Mouse (Mus musculus) heart, embryonic 16.5 days (tissue): ENCODE measurements around the gene Ptpro. TPM values are rescaled to one million over a fixed set of nuclear protein-coding genes. Genes with fewer than 3 reads are reported as not detected.

ENCODE experiments used
- ATAC-seq: fragments of 200-750 bp; cut with Nextera tagmentation; replicated peaks from 2 replicates; pipeline ENCODE4 v1.8.0; 2017; ENCODE audit warnings: moderate number of reproducible peaks; ENCODE audit not compliant: insufficient read depth, low FRiP score; ENCODE audit errors: extremely low read depth
- H3K27ac ChIP-seq: fragments of 300-500 bp; sonication (generic); 2 replicates; pipeline ENCODE4 v1.5.1; 2014; ENCODE audit warnings: mild to moderate bottlenecking, low read length, control low read depth, moderate library complexity
- H3K27me3 ChIP-seq: fragments of 300-500 bp; sonication (generic); 2 replicates; pipeline ENCODE4 v1.6.1; 2014; ENCODE audit warnings: low read length, mixed read lengths; ENCODE audit not compliant: control insufficient read depth, insufficient read depth
- H3K36me3 ChIP-seq: fragments of 300-500 bp; sonication (generic); 2 replicates; pipeline ENCODE4 v1.6.1; 2014; ENCODE audit not compliant: control insufficient read depth, insufficient read depth
- H3K4me1 ChIP-seq: fragments of 300-500 bp; sonication (generic); 2 replicates; pipeline ENCODE4 v1.6.1; 2014; ENCODE audit warnings: low read length, mixed read lengths; ENCODE audit not compliant: control insufficient read depth, insufficient read depth
- H3K4me2 ChIP-seq: fragments of 300-500 bp; sonication (generic); 2 replicates; pipeline ENCODE4 v1.6.1; 2014; ENCODE audit warnings: low read depth, mild to moderate bottlenecking, control low read depth, low read length
- H3K4me3 ChIP-seq: fragments of 300-500 bp; sonication (generic); 2 replicates; pipeline ENCODE4 v1.5.1; 2014; ENCODE audit warnings: mild to moderate bottlenecking, control low read depth, low read length
- H3K9ac ChIP-seq: fragments of 300-500 bp; sonication (generic); 2 replicates; pipeline ENCODE4 v1.6.1; 2014; ENCODE audit warnings: low read length, control low read depth
- H3K9me3 ChIP-seq: fragments of 300-500 bp; sonication (generic); replicated peaks from 2 replicates; pipeline ENCODE4 v1.6.1; 2016; ENCODE audit warnings: low read length; ENCODE audit not compliant: control insufficient read depth
- WGBS: fragments of 180-500 bp; shearing (Covaris S2); extraction: QIAGEN DNeasy Blood & Tissue Kit; methylation state at CpG from one replicate; pipeline ENCODE4 v1.1.7; 2014; 5-methylcytosine and 5-hydroxymethylcytosine counted together
- polyA plus RNA-seq: library from polyadenylated mRNA; unstranded; fragments of >200 nt; fragmentation: Nextera tagmentation; extraction: Ambion mirVana; gene quantifications from 2 replicates; pipeline ENCODE4 v1.2.1, GENCODE M21; 2015

The Ptpro gene
- polyA plus RNA-seq, 1 experiment from 2014 or later, result 2.9 TPM

- H3K4me1 ChIP-seq, result no peaks in the 10 kb centered on the region
- no peak overlapping the region for H3K27ac ChIP-seq
- no peak for ATAC-seq
- H3K9ac ChIP-seq, result no peak overlapping the region
- no peaks in the 10 kb centered on the region for H3K9me3 ChIP-seq
- no peaks in the 10 kb centered on the region for H3K27me3 ChIP-seq
- no peak overlapping the region for H3K4me3 ChIP-seq
- no peaks in the 10 kb centered on the region for H3K36me3 ChIP-seq
- 88% methylated on average over 14 of the region's 14 CpGs for WGBS
- no peak overlapping the region for H3K4me2 ChIP-seq
Observed at GRCm38 (mm10) chr6:137490115-137490514, 238.0 kb downstream of the Ptpro start.

GRCm38 (mm10) chr6:137491659-137492058 lies 239.5 kb downstream of the Ptpro start:
- Histone ChIP-seq H3K4me2 (no peak overlapping the region), H3K27ac (no peak overlapping the region), H3K9me3 (no peaks in the 10 kb centered on the region), H3K9ac (no peak overlapping the region), H3K36me3 (0 out of 2 replicates have a peak, but pooled peaks cover 2% of the 10 kb centered on the region), H3K4me1 (no peaks in the 10 kb centered on the region), H3K27me3 (no peaks in the 10 kb centered on the region), H3K4me3 (no peak overlapping the region)
- 34% methylated on average over 2 of the region's 2 CpGs for WGBS
- ATAC-seq, result 0 out of 2 replicates have a peak, but pooled peaks have one; percentile 14

- peaks cover 4% of the 10 kb centered on the region; the same call in 1 of the 2 replicates for H3K36me3 ChIP-seq
- no peak for ATAC-seq
- no peak overlapping the region for H3K27ac ChIP-seq
- no peak overlapping the region for H3K9ac ChIP-seq
- 86% methylated on average over 4 of the region's 4 CpGs for WGBS
- no peaks in the 10 kb centered on the region; the same call in 1 of the 2 replicates for H3K4me1 ChIP-seq
- H3K4me3 ChIP-seq, result no peak overlapping the region
- H3K9me3 ChIP-seq, result no peaks in the 10 kb centered on the region
- no peak overlapping the region for H3K4me2 ChIP-seq
- no peaks in the 10 kb centered on the region for H3K27me3 ChIP-seq
Observed at GRCm38 (mm10) chr6:137492582-137492981, 240.5 kb downstream of the Ptpro start.

GRCm38 (mm10) chr6:137493211-137494135 lies 241.4 kb downstream of the Ptpro start:
- H3K4me3 ChIP-seq, result no peak overlapping the region
- no peak for ATAC-seq
- H3K4me2 ChIP-seq, result no peak overlapping the region
- H3K27me3 ChIP-seq, result no peaks in the 10 kb centered on the region
- no peak overlapping the region for H3K27ac ChIP-seq
- 86% methylated on average over 17 of the region's 17 CpGs for whole genome bisulfite sequencing
- H3K4me1 ChIP-seq, result no peaks in the 10 kb centered on the region; the same call in 1 of the 2 replicates
- no peaks in the 10 kb centered on the region for H3K9me3 ChIP-seq
- H3K9ac ChIP-seq, result no peak overlapping the region
- H3K36me3 ChIP-seq, result peaks cover 4% of the 10 kb centered on the region; the same call in 1 of the 2 replicates

- Histone ChIP-seq H3K9me3 (no peaks in the 10 kb centered on the region), H3K9ac (no peak overlapping the region), H3K4me2 (no peak overlapping the region), H3K4me1 (no peaks in the 10 kb centered on the region; the same call in 1 of the 2 replicates), H3K27me3 (no peaks in the 10 kb centered on the region), H3K4me3 (no peak overlapping the region), H3K27ac (no peak overlapping the region), H3K36me3 (peaks cover 4% of the 10 kb centered on the region; the same call in 1 of the 2 replicates)
- no peak for ATAC-seq
Observed at GRCm38 (mm10) chr6:137494136-137494475, 242.0 kb downstream of the Ptpro start.

GRCm38 (mm10) chr6:137494801-137495200 lies 242.7 kb downstream of the Ptpro start:
- no peak overlapping the region for H3K4me3 ChIP-seq
- H3K27ac ChIP-seq, result no peak overlapping the region
- no peaks in the 10 kb centered on the region; the same call in 1 of the 2 replicates for H3K4me1 ChIP-seq
- H3K9me3 ChIP-seq, result no peaks in the 10 kb centered on the region
- no peak overlapping the region for H3K4me2 ChIP-seq
- H3K27me3 ChIP-seq, result no peaks in the 10 kb centered on the region
- 71% methylated on average over 1 of the region's 1 CpGs for WGBS
- peaks cover 4% of the 10 kb centered on the region; the same call in 1 of the 2 replicates for H3K36me3 ChIP-seq
- H3K9ac ChIP-seq, result no peak overlapping the region
- ATAC-seq, result no peak

GRCm38 (mm10) chr6:137495233-137495632 lies 243.1 kb downstream of the Ptpro start:
- WGBS, result 68% methylated on average over 6 of the region's 6 CpGs
- Histone ChIP-seq H3K9ac (no peak overlapping the region), H3K4me1 (no peaks in the 10 kb centered on the region; the same call in 1 of the 2 replicates), H3K9me3 (no peaks in the 10 kb centered on the region), H3K27me3 (no peaks in the 10 kb centered on the region), H3K27ac (no peak overlapping the region), H3K36me3 (peaks cover 4% of the 10 kb centered on the region; the same call in 1 of the 2 replicates), H3K4me2 (no peak overlapping the region), H3K4me3 (no peak overlapping the region)
- no peak for ATAC-seq

GRCm38 (mm10) chr6:137496562-137496961 lies 244.4 kb downstream of the Ptpro start:
- Histone ChIP-seq H3K4me2 (no peak overlapping the region), H3K36me3 (peaks cover 4% of the 10 kb centered on the region; the same call in 1 of the 2 replicates)
- 97% methylated on average over 2 of the region's 2 CpGs for WGBS

GRCm38 (mm10) chr6:137497208-137497835 lies 245.2 kb downstream of the Ptpro start:
- WGBS, result 73% methylated on average over 8 of the region's 8 CpGs
- no peak overlapping the region for H3K9ac ChIP-seq
- no peak overlapping the region for H3K4me3 ChIP-seq
- H3K4me1 ChIP-seq, result no peaks in the 10 kb centered on the region; the same call in 1 of the 2 replicates
- peaks cover 4% of the 10 kb centered on the region; the same call in 1 of the 2 replicates for H3K36me3 ChIP-seq
- no peak overlapping the region for H3K27ac ChIP-seq
- no peaks in the 10 kb centered on the region for H3K9me3 ChIP-seq
- no peak for ATAC-seq
- no peaks in the 10 kb centered on the region for H3K27me3 ChIP-seq
- H3K4me2 ChIP-seq, result no peak overlapping the region

More at GRCm38 (mm10) chr6:137496562-137496961, 244.4 kb downstream of the Ptpro start:
- H3K9ac ChIP-seq, result no peak overlapping the region
- H3K4me1 ChIP-seq, result no peaks in the 10 kb centered on the region; the same call in 1 of the 2 replicates
- no peak overlapping the region for H3K4me3 ChIP-seq
- no peaks in the 10 kb centered on the region for H3K9me3 ChIP-seq
- no peaks in the 10 kb centered on the region for H3K27me3 ChIP-seq
- no peak overlapping the region for H3K27ac ChIP-seq
- no peak for ATAC-seq
